Mouse (Mus musculus) mature B cell (primary cell): Measurements from ENCODE around the gene Ggt6.

ENCODE experiments used
- in situ Hi-C: fragments of 300-500 bp; cut with MboI; formaldehyde crosslinking; loops from 2 replicates; pipeline ENCODE4 v1.14.3; 2019

Ggt6 gene

DNA sequence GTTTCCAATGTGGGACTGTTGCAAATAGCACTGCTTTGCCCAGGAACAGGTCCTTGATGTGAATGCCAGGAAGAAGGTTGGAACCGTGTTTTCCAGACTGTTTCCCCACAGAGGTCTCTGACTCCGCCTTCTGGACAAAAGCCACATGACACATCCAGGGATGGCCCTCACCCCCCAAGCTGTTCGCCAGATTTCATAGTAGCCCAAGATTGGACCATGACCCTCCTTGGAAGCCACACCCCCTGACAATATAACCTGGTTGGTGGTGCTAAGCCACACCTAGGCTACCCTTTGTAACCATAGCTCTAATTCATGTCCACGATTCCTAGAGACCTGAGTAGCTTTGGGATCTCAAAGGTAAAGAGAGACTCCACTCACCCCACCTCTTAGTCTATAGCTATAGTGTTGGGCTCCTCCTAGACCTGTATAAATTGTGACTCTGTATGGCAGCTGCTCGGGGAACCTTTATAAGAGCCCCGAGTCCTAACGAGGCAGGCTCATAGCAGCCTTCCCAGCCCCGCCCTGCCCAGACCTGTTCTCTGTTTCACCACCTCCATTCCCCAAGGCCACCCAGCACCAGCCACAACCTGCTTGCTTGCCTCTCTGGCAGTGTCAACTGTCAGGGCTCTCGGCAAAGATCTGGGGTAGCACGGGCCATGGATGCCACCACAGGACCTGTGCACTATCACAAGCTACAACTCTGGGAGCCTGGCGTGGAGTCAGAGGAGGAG, at the start of gene Ggt6:
Gene Ggt6 (plus strand): TSS at position 564 of the 731 bp plus-strand sequence.
- in situ Hi-C loops = no loop called here

DNA sequence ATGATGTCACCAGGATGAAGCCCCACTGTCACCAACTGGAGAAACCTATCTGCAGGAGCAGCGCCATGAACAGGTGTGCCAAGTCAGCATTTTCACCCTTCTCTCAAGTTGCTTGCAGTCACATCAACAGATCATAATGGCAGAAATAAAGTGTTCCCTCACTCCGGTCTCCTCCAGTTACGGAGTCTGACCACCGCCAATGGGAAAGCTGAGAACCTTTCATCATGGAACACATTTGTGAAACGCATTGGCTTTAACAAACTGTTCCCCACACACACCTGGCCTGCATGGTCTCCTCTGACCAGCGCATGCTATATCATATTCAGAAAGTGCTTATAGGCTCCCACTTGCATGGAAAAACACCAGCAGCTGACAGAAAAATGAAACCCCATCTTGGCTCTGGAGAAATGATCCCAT, 47.2 kb upstream of the Ggt6 start:
- in situ Hi-C loops = no loop called here

DNA sequence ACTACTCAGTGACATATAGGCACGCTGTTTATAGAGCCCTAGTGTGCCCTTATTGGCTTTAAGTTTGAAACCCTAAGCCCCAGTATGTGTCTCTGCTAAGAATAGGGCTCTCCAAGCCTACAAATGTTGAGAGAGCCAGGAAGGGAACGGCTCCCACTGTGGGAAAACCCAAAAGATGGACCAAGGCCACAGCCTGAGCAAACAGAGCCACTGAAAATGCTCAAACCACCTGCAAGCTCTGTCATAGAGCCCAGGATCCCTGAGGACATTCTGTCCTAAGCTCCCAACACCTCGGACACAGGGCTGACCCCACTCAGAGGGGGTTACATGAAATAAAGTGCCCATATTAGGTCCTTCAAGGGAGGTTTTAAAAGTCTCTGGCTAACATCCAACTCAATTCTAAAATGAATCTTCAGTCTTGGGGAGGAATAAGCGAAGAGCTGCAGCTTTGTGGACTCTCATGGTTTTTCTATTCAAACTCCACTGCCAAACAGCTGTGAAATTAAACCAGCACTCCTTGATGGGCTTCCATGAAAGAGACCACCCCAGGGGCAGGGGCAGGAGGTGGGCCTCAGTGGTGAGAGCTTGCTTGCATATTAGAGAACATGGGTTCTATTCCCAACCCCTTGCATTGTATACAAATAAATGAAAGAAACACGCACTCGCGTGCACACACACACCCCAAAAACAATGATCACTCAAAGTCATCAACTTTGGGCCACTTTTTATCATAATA, 45.8 kb upstream of the Ggt6 start:
- in situ Hi-C loops = no loop called here

- in situ Hi-C loops = no loop called here
Observed at GRCm38 (mm10) chr11:72391181-72391580, 44.1 kb upstream of the Ggt6 start.

DNA sequence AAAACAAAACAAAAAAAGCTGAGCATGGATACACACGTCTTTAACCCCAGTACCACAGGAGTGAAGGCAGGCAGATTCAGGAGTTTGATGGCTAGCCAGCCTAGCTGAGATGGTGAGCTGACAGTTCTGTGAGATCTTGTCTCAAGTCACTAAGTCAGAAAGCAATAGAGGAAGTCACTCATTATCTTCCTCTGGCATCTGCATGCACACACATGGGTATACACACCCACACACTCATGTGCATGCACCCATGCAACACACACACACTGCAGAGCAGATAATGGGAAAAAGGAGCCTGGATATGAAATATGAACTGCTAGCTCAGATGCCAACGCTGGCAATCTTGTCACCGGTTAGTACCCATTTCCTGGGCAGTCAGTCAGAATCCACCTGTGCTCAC, 42.1 kb upstream of the Ggt6 start:
- in situ Hi-C loops = no loop called here

DNA sequence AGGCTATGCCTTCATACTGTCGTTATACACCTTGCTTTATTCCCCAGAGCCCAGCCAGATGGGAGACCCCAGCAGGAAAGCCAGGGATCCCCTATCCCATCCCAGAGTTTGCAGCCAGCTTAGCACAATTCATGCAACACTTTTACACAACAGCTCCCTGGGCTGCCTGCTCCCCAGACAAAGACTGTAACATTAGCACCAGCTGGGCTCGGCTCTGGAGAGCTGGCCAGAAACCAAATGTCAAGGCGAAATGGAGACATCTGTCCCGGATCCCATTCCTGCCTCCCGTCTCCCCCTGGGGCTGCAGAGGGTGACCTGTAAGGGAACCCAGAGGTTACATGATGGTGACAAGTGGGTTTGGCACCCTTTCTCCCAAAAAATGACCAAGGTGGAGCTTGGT, 41.7 kb upstream of the Ggt6 start:
- in situ Hi-C loops = no loop called here

DNA sequence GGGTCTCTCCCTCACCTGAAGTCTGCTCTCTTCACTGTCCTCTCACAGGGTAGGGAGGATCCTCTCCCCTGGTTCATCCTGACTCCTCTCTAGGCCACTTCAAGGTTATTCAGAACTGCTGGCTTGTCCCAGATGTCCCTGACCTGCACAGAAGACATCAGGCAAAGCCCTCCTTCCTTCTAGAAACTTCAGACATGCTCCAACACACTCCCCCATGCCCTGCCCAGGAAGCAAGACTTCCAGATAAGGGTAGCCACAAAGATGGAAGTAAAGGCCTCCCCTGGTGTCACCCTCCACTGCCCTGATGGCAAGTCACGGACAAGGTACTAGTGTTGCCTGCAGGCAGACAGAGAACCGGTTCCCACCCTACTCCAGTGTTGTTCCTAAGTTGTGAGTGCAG, 40.6 kb upstream of the Ggt6 start:
- in situ Hi-C loops = no loop called here

DNA sequence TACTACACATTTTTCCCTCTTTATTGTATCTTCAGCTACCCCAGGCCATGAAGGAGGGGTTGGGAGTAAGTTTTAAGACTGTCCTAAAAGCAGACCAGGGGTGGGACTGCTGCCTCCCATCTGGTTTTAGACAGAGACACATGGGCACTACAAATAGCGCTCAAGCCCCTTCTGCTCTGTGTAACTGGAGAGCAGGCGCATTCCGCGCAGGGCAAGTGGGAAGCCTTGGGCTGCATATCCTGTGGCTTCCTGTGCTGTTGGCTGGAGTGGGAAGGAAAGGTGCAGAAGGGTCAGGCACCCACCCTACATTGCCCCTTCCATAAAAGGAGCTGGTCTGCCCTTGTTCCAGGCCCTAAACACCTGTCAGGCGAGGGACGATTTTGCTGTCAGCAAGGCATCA, 39.7 kb upstream of the Ggt6 start:
- in situ Hi-C loops = no loop called here

DNA sequence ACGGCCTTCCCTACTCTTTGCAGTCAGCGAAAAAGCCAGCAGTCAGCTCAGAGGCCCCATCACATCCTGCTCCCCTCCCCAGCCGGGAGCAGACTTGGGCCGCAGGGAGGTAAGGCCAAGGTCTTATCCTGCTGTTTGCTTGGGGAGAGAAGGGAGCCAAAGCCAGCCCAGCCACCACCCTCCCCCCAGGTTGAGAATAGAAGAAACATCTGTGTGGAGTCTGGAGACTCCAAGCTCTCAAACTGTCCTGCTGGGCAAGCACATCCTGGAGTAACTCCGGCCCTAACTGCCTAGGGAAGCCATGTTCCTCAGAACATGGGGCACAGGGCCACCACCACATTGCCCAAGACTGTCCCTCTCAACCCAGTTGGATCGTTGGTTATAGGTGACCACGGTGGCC, 38.7 kb upstream of the Ggt6 start:
- in situ Hi-C loops = no loop called here

DNA sequence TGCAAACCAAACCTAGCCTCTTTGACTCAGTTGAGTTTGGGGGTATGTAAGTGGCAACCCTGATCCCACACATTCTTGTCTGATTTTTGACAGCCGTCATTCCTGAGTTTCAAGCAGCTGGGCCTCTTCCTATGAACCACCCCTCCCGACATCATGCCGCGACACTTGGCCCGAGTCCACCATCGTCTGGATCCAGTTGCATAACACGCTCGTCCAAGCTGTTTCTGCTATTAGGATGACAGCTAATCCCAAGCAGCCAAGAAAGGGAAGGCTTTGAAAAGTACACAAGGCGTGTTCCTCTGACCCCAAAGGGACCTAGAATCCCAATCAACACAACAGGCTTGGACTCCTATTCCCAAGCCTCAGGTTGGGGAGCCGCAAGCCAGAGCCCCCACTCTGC, 38.3 kb upstream of the Ggt6 start:
- in situ Hi-C loops = no loop called here

- in situ Hi-C loops = no loop called here
Observed at GRCm38 (mm10) chr11:72397811-72398525, 37.4 kb upstream of the Ggt6 start.

GRCm38 (mm10) chr11:72401068-72401467, 34.3 kb upstream of the Ggt6 start:
- in situ Hi-C loops = no loop called here

GRCm38 (mm10) chr11:72402017-72402416, 33.3 kb upstream of the Ggt6 start:
- in situ Hi-C loops = no loop called here

- in situ Hi-C loops = no loop called here
Observed at GRCm38 (mm10) chr11:72402969-72403368, 32.4 kb upstream of the Ggt6 start.

DNA sequence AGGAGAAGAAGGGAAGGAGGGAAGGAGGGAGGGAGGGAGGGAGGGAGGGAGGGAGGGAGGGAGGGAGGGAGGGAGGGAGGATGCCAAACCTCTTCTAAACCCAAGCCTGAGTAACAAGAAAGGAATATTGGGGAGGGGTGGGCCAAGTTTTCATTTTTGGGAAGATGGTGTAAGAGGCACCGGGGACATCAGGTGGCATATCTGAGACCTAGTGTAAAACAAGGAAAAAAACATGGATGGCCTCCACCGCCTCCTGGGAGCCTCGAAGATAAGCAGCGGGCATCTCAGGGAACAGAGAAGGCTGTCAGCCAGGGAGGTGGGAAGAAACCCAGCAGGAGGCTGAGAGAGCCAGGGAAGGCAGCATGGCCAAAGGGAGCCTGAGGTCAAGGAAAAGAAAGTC, 29.8 kb upstream of the Ggt6 start:
- in situ Hi-C loops = no loop called here

DNA sequence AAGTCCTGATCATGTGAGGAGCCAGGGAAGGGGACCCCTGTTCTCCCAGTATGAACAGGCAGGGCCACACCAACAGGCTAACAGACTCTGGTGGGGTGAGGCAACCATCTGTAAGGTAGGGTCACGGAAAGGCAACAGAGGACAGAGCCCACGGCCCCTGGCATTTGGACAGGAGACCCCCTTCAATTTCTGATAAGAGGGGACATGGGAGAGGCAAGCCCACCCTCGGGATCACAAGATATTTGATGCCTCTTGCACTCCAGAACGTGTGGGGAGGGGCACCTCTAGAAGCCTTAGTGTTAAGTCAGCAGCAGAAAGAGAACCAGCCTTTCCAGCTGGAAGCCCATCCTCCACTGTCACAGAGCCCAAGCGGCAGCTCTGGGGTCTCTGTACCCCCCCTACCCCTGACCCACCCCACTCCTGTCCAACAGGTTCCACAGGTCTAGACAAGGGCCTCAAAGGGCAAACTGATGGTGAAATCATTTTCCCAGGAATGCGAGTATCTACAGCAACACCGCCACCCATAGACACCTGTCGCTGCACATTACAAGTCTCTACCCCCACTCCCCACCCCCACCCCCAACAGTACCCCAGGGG, 29.1 kb upstream of the Ggt6 start:
- in situ Hi-C loops = no loop called here

DNA sequence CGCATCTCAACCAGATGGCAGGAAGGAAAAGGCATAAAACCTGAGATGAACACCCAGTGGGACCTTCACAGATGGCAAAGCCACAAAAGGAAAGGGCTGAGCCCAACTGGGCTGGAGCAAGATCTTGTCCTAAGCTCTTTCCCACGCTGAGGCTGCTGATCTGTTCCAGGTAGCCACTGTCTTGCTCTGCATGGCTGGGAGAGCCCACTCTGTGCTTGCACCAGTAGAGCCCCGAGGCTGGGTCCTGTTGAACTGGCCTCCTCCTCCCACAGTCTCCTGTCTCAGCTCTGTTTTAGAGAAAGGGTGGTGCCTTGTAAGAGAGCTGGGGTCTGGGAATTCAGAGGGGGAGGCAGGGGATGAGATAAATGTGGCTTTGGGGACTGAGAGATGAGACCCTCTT, 28.2 kb upstream of the Ggt6 start:
- in situ Hi-C loops = no loop called here

DNA sequence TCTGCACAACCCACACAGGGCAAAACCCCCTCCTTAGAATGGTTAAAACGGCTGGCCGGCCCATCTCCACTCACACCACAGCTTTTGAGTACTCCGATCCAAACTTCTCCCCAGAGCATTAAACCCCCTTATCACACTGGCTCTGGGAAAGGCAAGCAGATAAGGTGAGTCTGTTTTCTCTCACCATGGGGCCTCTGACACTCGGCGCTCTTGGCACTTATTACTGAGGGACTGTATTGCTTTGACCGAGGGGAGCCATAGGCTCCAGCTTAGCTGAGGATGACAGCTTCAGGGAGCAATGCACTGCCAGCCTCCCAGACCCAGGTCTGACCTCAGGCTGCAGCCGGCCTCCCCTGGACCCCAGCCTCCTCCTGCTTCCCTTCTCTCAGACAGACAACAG, 27.8 kb upstream of the Ggt6 start:
- in situ Hi-C loops = no loop called here

DNA sequence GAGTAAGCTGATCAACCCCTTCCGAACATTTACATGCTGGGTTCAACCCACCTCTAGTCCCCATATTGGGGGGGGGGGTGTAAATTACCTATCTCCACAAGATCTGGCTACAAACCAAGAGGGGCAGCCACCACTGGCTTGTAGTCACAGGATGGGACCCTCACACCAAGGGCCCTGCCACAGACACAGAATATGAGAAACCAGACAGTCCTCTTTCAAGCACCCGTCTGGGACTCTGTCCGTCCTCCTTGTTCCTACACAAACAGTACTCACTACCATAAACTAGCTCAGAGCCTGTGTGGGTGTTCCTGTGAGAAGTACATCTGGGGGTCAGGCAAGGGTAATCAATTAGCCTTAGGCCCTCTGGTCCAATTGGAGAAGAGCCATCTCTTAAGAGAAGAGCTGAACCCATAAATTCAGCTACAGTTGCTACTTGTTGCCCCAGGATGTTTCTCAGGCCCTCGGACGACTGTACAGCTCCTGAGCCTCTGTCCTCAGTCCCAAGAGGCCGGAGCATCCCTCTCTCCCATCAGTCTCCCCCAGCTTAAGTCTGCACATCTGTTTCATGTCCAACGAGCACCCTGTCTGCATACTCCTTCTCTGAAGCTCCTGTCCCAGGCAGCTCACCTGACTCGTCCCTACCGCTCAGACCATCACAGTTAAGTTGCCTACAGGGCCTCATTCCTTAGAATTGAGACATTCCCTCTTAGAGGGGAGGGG, 26.7 kb upstream of the Ggt6 start:
- in situ Hi-C loops = no loop called here

DNA sequence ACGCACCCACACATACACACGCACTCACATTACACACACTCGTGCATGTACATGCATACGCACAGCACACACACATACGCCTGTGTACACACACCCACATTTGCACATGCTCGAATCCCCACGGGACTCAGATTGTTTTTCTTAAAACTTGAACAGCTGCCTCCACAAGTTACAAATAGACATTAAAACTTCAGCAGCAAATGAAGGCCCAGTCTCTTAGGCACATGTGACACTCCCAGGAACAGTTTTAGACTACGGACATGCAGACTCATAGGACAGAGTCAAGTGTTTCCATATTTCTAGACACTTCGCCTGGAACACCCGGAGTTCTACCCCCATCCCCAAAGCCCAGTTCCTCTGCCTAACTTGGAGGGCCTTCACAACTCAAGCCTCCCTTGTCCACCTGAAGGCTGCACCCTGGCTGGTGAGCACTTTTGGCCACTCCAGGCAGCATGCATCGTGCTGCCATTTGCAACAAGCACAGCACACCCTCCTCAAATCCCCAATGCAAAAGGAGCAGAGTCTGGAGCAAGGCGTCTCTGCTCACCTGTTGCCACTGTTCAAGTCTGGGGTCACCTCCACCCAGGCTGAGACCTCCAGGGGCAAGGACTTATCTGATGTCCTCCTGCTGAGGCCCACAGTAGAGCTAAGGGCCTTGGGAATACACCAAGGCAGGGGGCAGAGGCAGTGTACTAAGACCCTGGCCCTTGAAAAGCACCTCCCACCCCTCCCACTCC, 25.5 kb upstream of the Ggt6 start:
- in situ Hi-C loops = no loop called here

DNA sequence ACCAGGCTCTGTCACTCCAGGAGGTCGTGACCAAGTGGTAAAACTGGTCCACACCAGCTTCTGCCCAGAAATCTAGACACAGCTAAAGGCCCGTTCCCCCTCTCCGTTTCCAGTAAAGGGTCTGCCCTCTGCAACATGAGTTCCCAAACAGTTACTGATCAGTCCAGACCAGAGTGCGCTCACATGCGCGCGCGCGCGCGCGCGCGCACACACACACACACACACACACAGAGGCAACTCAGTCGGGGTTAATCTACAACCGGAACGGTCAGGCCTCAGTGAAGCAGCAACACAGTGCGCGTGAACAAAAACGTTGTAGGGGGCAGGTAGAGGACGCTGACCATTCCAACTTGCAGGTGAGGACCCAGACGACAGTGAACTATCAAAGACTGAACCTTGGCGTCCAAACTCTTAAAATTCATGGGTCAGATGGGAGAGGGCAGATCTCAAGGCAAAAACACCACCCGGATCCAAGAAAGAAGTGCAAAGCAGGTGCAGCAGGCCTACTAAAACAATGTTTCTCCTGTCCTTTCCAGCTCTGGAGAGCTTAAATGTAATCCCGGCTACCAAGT, 24.7 kb upstream of the Ggt6 start:
- in situ Hi-C loops = no loop called here
